Mouse (Mus musculus) left cerebral cortex, adult 2 months (tissue): ENCODE data around the gene Itga11. TPM values are rescaled to one million over a fixed set of nuclear protein-coding genes. Genes with fewer than 3 reads are reported as not detected.
"Not testable (repeated sequence)": the region's sequence is repeated elsewhere in the genome, so short reads cannot be mapped to it uniquely, and the experiment has no call there.

Experiments used
- DNase-seq, 2 experiments: peaks; one replicate each; pipeline ENCODE4 v3.0.0; 2021 to 2022; ENCODE audit warnings: low spot score in 2 of 2, mixed read lengths in 1 of 2; ENCODE audit errors: extremely low spot score in 1 of 2
- H3K27ac ChIP-seq: fragments of 200-600 bp; 2 replicates; pipeline ENCODE4 v1.8.1; 2022
- H3K4me3 ChIP-seq: fragments of 200-600 bp; 2 replicates; pipeline ENCODE4 v1.8.1; 2022
- CTCF ChIP-seq: fragments of 200-600 bp; IDR thresholded peaks from 2 replicates; pipeline ENCODE4 v1.8.1; 2022; ENCODE audit warnings: antibody characterized with exemption, mild to moderate bottlenecking, moderate library complexity
- intact Hi-C: fragments of 180-260 bp; cut with DNase I; formaldehyde crosslinking; loops from one replicate; pipeline ENCODE4 v1.15.1; 2025
- total RNA-seq, 2 experiments: library from RNA; stranded (reverse); gene quantifications; 2 replicates each; pipeline ENCODE4 v1.2.3; 2021

Gene Itga11
- total RNA-seq, 2 experiments from 2014 or later, result 3.6 to 4.0 TPM

GRCm38 (mm10) chr9:62811516-62812121 is 134.0 kb downstream of the Itga11 start, which contains the start of gene Fem1b:
Gene Fem1b (minus strand): TSS chr9:62811934.
- DNase-seq, result peak; percentile 86 to 88
- intact Hi-C loops, result loop anchor here (1.0 kb wide), 1 partner anchor 17 kb away; no protein-coding TSS in a partner anchor
- TF ChIP-seq CTCF, result no peak; the same call in 1 of the 2 replicates
- Histone ChIP-seq H3K27ac (peak within 1 kb of the TSS; percentile 99), H3K4me3 (peak within 1 kb of the TSS; percentile 98)

DNA sequence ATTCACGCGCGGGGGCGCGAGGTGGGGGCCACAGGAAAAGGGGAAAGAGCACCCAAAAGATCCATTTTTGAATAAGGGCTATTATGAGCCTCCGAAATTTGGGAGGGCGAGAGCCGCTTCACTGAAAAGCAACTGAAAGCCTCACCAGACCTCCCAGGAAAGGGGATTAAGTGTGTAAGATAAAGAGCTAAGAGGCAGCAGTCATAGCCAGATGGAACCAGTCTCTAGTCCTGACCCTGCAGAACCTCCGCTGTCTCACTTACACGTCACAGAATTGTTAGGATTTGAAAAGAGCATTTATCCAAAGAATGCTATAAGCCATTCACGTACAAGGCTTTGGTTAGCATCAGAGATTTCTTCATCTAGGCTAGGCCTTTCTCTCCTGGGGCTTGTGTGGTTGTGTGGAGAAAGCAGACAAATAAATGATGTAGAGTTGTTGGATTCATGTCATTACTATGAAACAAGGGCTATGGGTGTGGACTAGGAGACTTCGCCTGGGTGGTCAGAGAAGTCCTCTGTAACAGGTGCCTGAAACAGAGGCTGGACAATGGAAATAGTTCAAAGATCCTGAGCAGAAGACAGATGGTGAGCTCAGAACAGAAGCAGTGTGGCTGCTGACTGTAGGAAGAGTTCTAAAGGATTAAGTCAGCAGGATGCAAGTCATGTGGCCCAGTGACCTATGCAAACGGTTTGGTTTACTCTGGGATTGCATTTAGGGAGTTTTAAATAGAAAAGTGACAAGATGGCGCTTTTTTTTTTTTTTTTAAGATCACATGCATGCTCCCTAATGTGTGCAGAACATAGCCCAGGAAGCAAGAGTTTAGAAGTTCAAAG is 134.8 kb downstream of the Itga11 start:
- intact Hi-C loops, result no loop called here
- H3K4me3 ChIP-seq, result peak overlapping the region; percentile 98
- no peak for TF ChIP-seq CTCF
- peak overlapping the region; percentile 99 for H3K27ac ChIP-seq
- no peak for DNase-seq

- no peak overlapping the region for H3K4me3 ChIP-seq
- intact Hi-C loops, result no loop called here
- H3K27ac ChIP-seq, result no peak overlapping the region
- no peak for DNase-seq
- no peak for TF ChIP-seq CTCF
Observed at GRCm38 (mm10) chr9:62814751-62815150, 137.1 kb downstream of the Itga11 start.

DNA sequence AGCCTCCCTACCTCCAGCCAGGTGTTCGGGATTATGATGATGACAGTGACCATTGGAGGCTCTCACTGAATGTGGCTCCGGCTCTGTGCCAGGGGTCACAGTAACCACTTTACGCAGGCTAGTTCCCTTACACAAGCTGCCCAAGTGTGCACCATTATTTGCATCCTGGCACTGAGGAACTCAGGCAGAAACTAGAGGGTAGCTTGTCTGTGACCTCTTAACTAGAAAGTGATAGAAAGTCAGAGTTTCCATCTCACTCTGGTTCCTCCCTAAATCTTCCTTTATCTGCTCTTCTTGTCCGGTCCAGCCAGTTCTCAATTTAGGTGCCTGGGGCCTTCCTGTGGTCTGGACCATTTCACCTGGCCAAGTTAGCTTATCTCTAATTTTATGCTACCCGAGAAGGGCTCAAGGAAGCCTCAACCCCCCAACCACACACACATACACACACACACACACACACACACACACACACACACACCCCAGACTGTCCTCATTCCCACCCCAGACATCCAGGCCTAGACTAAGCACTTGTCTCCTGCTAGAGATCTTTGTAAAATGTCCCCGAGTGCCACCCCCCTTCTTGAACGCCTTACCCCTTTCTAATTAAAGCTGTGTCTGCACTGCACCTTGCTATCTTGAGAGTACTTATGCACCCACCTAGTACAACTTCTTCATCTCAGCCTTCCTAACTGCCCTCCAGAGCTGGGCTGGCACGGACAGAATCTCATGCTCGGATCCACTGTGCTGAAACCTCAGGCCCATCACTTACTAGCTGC is 138.9 kb downstream of the Itga11 start:
- DNase-seq, result no peak
- Histone ChIP-seq H3K4me3 (no peak overlapping the region), H3K27ac (no peak overlapping the region)
- intact Hi-C loops, result no loop called here
- no peak for TF ChIP-seq CTCF

- Histone ChIP-seq H3K27ac (no peak overlapping the region), H3K4me3 (no peak overlapping the region)
- intact Hi-C loops, result no loop called here
- DNase-seq, result no peak
- TF ChIP-seq CTCF, result no peak
Observed at GRCm38 (mm10) chr9:62817099-62817571, 139.5 kb downstream of the Itga11 start.

GRCm38 (mm10) chr9:62817828-62818614 is 140.4 kb downstream of the Itga11 start:
- H3K27ac ChIP-seq, result no peak overlapping the region
- no peak for TF ChIP-seq CTCF
- no peak overlapping the region for H3K4me3 ChIP-seq
- intact Hi-C loops, result no loop called here
- DNase-seq, result no peak

DNA sequence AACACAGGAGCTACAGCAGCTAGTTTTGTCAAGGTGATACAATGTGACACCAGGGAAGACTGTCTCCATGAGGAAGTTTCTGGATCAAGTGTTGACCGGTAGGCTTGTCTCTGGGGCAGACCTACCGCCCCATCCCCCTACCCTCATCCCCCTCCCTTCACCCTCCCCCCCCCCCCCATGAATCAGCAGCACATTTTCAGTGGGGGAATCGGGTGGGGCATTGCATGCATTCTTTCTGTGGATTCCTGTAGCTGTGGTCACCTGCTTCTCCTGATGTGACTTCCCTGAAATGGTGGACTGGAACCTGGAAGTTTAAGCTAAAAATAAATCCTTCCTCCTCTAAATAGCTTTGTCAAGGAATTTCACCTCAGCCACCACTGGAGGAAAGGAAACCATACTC is 141.9 kb downstream of the Itga11 start:
- H3K27ac ChIP-seq, result no peak overlapping the region
- DNase-seq, result no peak
- no peak for TF ChIP-seq CTCF
- H3K4me3 ChIP-seq, result no peak overlapping the region
- intact Hi-C loops, result no loop called here

- H3K27ac ChIP-seq, H3K4me3 ChIP-seq, DNase-seq: not testable (repeated sequence)
- intact Hi-C loops, result loop anchor here (10.0 kb wide), 1 partner anchor 75 kb away; no protein-coding TSS in a partner anchor
Observed at GRCm38 (mm10) chr9:62819910-62820309, 142.3 kb downstream of the Itga11 start.

DNA sequence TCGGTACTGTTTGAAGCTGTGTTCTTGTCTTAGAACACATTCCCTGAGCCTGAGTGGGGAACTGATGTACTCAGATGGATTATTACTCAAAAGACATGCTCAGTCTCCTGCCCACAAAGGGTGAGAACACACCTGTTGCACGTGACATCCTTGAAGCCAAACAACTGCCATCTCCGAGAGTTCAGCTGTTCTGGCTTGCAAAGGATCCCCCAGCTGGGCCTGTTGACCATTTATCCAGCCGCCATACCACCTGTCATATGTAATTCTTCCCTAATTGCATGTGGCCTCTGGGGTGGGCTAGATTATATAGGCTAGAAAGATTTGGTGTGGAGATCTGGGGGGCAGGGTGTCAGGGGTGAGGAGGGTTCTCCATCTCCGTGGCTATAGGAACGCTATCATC is 143.2 kb downstream of the Itga11 start:
- Histone ChIP-seq H3K27ac (no peak overlapping the region), H3K4me3 (no peak overlapping the region)
- DNase-seq, result no peak
- intact Hi-C loops, result loop anchor here (10.0 kb wide), 1 partner anchor 76 kb away; no protein-coding TSS in a partner anchor
- no peak for TF ChIP-seq CTCF

DNA sequence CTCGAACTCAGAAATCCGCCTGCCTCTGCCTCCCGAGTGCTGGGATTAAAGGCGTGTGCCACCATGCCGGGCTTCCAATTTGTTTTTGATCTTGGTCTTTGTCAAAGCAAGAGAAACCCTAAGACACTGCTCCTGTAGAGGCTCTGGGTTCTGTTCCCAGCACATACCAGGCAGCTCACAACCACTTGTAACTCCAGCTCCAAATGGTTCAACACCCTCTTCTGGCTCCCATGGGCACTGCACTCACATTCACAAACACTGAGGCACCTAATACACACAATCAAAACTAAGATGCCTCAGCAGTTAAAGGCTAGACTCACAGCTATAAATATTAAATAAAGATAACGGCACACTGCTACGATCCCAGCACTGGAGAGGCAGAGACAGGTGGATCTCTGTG is 144.2 kb downstream of the Itga11 start:
- intact Hi-C loops, result loop anchor here (10.0 kb wide), 1 partner anchor 77 kb away; no protein-coding TSS in a partner anchor
- Histone ChIP-seq H3K27ac (no peak overlapping the region), H3K4me3 (no peak overlapping the region)
- no peak for DNase-seq
- no peak; the same call in 1 of the 2 replicates for TF ChIP-seq CTCF
